Mouse (Mus musculus) C2C12 (cell line): ENCODE results near the gene Ptger2.

Experiments used
- CEBPB ChIP-seq: IDR thresholded peaks from one replicate; pipeline ENCODE4 v1.6.1; 2011; ENCODE audit warnings: low read depth, mild to moderate bottlenecking, control low read depth, moderate library complexity
- CTCF ChIP-seq: IDR thresholded peaks from one replicate; pipeline ENCODE4 v1.5.1; 2011; ENCODE audit not compliant: control insufficient read depth, insufficient read depth, insufficient read length
- FOSL1 ChIP-seq: IDR thresholded peaks from one replicate; pipeline ENCODE4 v1.8.0; 2011; ENCODE audit warnings: mild to moderate bottlenecking, low read length; ENCODE audit not compliant: poor library complexity, insufficient read depth, severe bottlenecking
- MAX ChIP-seq: IDR thresholded peaks from one replicate; pipeline ENCODE4 v1.6.1; 2011; ENCODE audit warnings: mild to moderate bottlenecking, control low read depth
- MYOD1 ChIP-seq: IDR thresholded peaks from one replicate; pipeline ENCODE4 v1.6.1; 2011; ENCODE audit warnings: low read depth; ENCODE audit not compliant: control insufficient read depth, insufficient read length
- MYOG ChIP-seq: IDR thresholded peaks from one replicate; pipeline ENCODE4 v1.6.1; 2011; ENCODE audit not compliant: control insufficient read depth, insufficient read length; ENCODE audit errors: extremely low read depth
- USF1 ChIP-seq: IDR thresholded peaks from one replicate; pipeline ENCODE4 v1.6.1; 2011; ENCODE audit warnings: low read depth, mild to moderate bottlenecking, control low read depth, moderate library complexity

DNA sequence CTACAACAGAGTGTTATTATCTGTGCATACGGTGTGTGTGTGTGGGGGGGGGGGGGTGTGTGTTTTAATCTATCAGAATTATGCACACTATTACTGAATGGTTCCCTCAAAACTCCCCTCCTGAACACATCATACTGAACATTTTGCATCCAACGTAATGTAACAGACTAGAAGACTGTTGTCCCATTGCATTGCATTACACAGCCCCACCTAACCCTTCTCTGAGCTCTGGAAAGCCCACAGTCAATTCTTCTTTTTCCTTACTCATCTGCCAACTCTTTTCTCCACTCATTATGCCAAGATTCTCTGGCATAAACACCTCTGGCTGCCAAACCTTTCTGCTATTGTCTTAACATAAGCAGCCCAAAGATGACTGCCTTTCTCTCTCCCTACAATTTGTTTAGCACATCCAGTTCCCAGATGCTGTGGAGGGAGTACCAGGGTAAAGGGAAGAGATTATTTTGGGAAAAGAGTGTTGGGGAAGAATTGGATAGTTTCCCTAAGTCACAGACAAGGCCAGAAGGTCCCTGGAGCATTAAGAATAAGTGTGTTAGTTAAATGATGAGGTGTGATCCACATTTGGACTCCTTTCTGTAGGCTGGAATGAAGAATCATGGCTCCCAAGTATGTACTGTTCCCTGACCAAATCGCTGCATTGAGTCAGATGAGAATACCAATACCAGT lies 12.2 kb downstream of the Ptger2 start:
- TF ChIP-seq MYOD1 (no peak), CTCF (no peak), USF1 (no peak), MAX (no peak), MYOG (no peak), CEBPB (no peak), FOSL1 (no peak)
